Mouse (Mus musculus): ENCODE measurements around the gene Ntrk2. TPM values are rescaled to one million over a fixed set of nuclear protein-coding genes. Genes with fewer than 3 reads are reported as not detected.

Ntrk2 gene
- total and polyA plus RNA-seq, 2 experiments from 2014 or later, result 141 to 207 TPM

- ATAC-seq (ENCODE audit: low FRiP score), result no peak
- DNase-seq (ENCODE audit: low spot score), result no peak
- H3K9me3 ChIP-seq (ENCODE audit: low read length), result no peaks in the 10 kb centered on the region
- H3K4me2 ChIP-seq (ENCODE audit: low read depth, low read length, poor library complexity, severe bottlenecking), result no peak overlapping the region
- H3K4me3 ChIP-seq (ENCODE audit: low read depth, low read length), result no peak overlapping the region
- no peak for TF ChIP-seq CTCF (IDR thresholded peaks at IDR 0.05)
- H3K27ac ChIP-seq (ENCODE audit: low read depth, low read length), result no peak overlapping the region
- H3K4me1 ChIP-seq (ENCODE audit: insufficient read depth, low read length), result no peaks in the 10 kb centered on the region; the same call in 1 of the 2 replicates
- H3K27me3 ChIP-seq (ENCODE audit: insufficient read depth, low read length), result no peaks in the 10 kb centered on the region
- H3K9ac ChIP-seq (replicated peaks; ENCODE audit: low read length, poor library complexity, severe bottlenecking), result no peak overlapping the region
- H3K36me3 ChIP-seq (ENCODE audit: insufficient read depth, low read length), result 0 out of 2 replicates have a peak, but pooled peaks cover 2% of the 10 kb centered on the region
Measured at GRCm38 (mm10) chr13:58912559-58912958, 106.2 kb downstream of the Ntrk2 start.

GRCm38 (mm10) chr13:58914061-58914814 is 107.9 kb downstream of the Ntrk2 start:
- H3K27ac ChIP-seq (ENCODE audit: low read depth, low read length), result no peak overlapping the region
- ATAC-seq (ENCODE audit: low FRiP score), result no peak
- 88% methylated on average over 6 of the region's 6 CpGs for WGBS

DNA sequence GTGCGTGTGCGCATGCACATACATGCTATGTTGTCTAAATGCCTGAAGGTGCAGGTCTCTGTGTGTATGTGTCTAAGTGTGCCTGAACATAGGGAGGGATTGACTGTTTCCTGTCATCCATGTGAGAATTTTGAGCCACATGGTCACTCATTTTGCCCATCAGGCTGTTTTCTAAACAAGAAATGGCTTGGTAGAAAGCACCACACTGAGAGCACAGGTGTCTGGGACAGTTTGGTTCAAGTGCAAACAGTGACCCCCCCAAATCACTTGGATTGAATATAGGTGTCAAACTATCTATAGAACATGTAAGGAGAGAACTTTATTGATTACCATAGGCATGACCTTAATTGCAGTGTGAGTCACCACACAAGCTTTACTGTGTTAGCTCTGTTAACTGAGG is 110.0 kb downstream of the Ntrk2 start:
- H3K4me1 ChIP-seq (ENCODE audit: insufficient read depth, low read length), result no peaks in the 10 kb centered on the region
- no peak overlapping the region for H3K9ac ChIP-seq (replicated peaks; ENCODE audit: low read length, poor library complexity, severe bottlenecking)
- DNase-seq (ENCODE audit: low spot score) (no peak), ATAC-seq (ENCODE audit: low FRiP score) (no peak)
- no peak overlapping the region for H3K27ac ChIP-seq (ENCODE audit: low read depth, low read length)
- H3K36me3 ChIP-seq (ENCODE audit: insufficient read depth, low read length), result no peaks in the 10 kb centered on the region; the same call in 1 of the 2 replicates
- TF ChIP-seq CTCF (IDR thresholded peaks at IDR 0.05), result no peak
- no peak overlapping the region for H3K4me2 ChIP-seq (ENCODE audit: low read depth, low read length, poor library complexity, severe bottlenecking)
- 95% methylated on average over 2 of the region's 2 CpGs for WGBS
- H3K27me3 ChIP-seq (ENCODE audit: insufficient read depth, low read length), result no peaks in the 10 kb centered on the region
- H3K4me3 ChIP-seq (ENCODE audit: low read depth, low read length), result no peak overlapping the region
- H3K9me3 ChIP-seq (ENCODE audit: low read length), result no peaks in the 10 kb centered on the region

More at GRCm38 (mm10) chr13:58914061-58914814, 107.9 kb downstream of the Ntrk2 start:
- Histone ChIP-seq H3K9ac (replicated peaks; ENCODE audit: low read length, poor library complexity, severe bottlenecking) (no peak overlapping the region), H3K4me2 (ENCODE audit: low read depth, low read length, poor library complexity, severe bottlenecking) (no peak overlapping the region), H3K36me3 (ENCODE audit: insufficient read depth, low read length) (0 out of 2 replicates have a peak, but pooled peaks cover 2% of the 10 kb centered on the region), H3K27me3 (ENCODE audit: insufficient read depth, low read length) (no peaks in the 10 kb centered on the region), H3K4me3 (ENCODE audit: low read depth, low read length) (no peak overlapping the region), H3K4me1 (ENCODE audit: insufficient read depth, low read length) (no peaks in the 10 kb centered on the region; the same call in 1 of the 2 replicates), H3K9me3 (ENCODE audit: low read length) (no peaks in the 10 kb centered on the region)
- DNase-seq (ENCODE audit: low spot score), result no peak
- no peak for TF ChIP-seq CTCF (IDR thresholded peaks at IDR 0.05)

DNA sequence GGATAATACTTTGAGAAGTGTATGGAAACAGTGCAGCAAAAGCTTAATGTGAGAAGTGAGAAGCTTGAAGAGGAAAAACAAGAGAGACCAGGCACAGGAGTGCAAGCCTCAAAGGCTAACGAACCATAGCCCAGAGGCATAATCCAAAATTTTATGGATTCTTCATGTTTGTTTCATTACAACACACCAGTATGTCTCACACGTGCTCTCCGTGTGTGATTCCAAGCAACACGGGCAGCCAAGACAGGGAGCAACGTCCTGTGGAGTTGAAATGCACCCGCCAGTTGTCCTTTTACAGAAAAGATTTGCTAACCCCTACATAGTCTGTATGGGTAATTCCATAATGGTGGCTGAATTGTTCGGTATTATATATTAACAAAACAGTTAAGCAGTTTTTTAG is 113.9 kb downstream of the Ntrk2 start:
- Histone ChIP-seq H3K9me3 (ENCODE audit: low read length) (no peaks in the 10 kb centered on the region), H3K36me3 (ENCODE audit: insufficient read depth, low read length) (peaks cover 3% of the 10 kb centered on the region; the same call in 1 of the 2 replicates), H3K27me3 (ENCODE audit: insufficient read depth, low read length) (no peaks in the 10 kb centered on the region), H3K27ac (ENCODE audit: low read depth, low read length) (no peak overlapping the region), H3K4me1 (ENCODE audit: insufficient read depth, low read length) (0 out of 2 replicates have a peak, but pooled peaks cover 3% of the 10 kb centered on the region), H3K4me3 (ENCODE audit: low read depth, low read length) (no peak overlapping the region), H3K4me2 (ENCODE audit: low read depth, low read length, poor library complexity, severe bottlenecking) (no peak overlapping the region), H3K9ac (replicated peaks; ENCODE audit: low read length, poor library complexity, severe bottlenecking) (no peak overlapping the region)
- ATAC-seq (ENCODE audit: low FRiP score), result no peak
- DNase-seq (ENCODE audit: low spot score), result no peak
- 91% methylated on average over 7 of the region's 7 CpGs for WGBS
- no peak for TF ChIP-seq CTCF (IDR thresholded peaks at IDR 0.05)

- 86% methylated on average over 3 of the region's 3 CpGs for WGBS
- H3K4me2 ChIP-seq (ENCODE audit: low read depth, low read length, poor library complexity, severe bottlenecking), result no peak overlapping the region
- no peak overlapping the region for H3K9ac ChIP-seq (replicated peaks; ENCODE audit: low read length, poor library complexity, severe bottlenecking)
- ATAC-seq (ENCODE audit: low FRiP score) (no peak), DNase-seq (ENCODE audit: low spot score) (no peak)
- no peak overlapping the region for H3K4me3 ChIP-seq (ENCODE audit: low read depth, low read length)
- no peaks in the 10 kb centered on the region for H3K9me3 ChIP-seq (ENCODE audit: low read length)
- H3K4me1 ChIP-seq (ENCODE audit: insufficient read depth, low read length), result 0 out of 2 replicates have a peak, but pooled peaks cover 3% of the 10 kb centered on the region
- H3K36me3 ChIP-seq (ENCODE audit: insufficient read depth, low read length), result peaks cover 3% of the 10 kb centered on the region; the same call in 1 of the 2 replicates
- no peak overlapping the region for H3K27ac ChIP-seq (ENCODE audit: low read depth, low read length)
- no peaks in the 10 kb centered on the region for H3K27me3 ChIP-seq (ENCODE audit: insufficient read depth, low read length)
- TF ChIP-seq CTCF (IDR thresholded peaks at IDR 0.05), result no peak
Measured at GRCm38 (mm10) chr13:58921255-58921654, 114.9 kb downstream of the Ntrk2 start.

DNA sequence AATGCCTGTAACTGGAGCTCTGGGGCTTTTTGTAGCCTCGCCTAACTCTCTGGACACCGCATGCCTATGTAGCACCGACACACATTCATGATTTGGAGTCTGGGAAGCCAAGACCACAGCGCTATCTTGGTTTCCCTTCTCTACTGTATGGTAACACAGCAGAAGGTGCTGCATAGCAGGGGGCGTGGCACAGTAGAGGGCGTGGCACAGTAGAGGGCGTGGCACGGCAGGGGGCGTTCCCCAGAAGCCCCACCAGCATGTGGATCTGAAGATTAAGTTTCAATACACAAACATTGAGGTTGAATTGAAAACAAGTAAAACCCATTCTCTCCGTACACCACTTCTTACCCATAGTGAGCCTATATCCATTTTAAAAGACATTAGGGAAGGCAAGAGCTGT is 115.3 kb downstream of the Ntrk2 start:
- Histone ChIP-seq H3K4me3 (ENCODE audit: low read depth, low read length) (no peak overlapping the region), H3K27ac (ENCODE audit: low read depth, low read length) (no peak overlapping the region), H3K36me3 (ENCODE audit: insufficient read depth, low read length) (peaks cover 3% of the 10 kb centered on the region; the same call in 1 of the 2 replicates), H3K4me1 (ENCODE audit: insufficient read depth, low read length) (0 out of 2 replicates have a peak, but pooled peaks cover 3% of the 10 kb centered on the region), H3K9me3 (ENCODE audit: low read length) (no peaks in the 10 kb centered on the region), H3K27me3 (ENCODE audit: insufficient read depth, low read length) (no peaks in the 10 kb centered on the region), H3K4me2 (ENCODE audit: low read depth, low read length, poor library complexity, severe bottlenecking) (no peak overlapping the region), H3K9ac (replicated peaks; ENCODE audit: low read length, poor library complexity, severe bottlenecking) (no peak overlapping the region)
- ATAC-seq (ENCODE audit: low FRiP score) (no peak), DNase-seq (ENCODE audit: low spot score) (no peak)
- TF ChIP-seq CTCF (IDR thresholded peaks at IDR 0.05), result no peak
- 88% methylated on average over 10 of the region's 10 CpGs for WGBS
